ENCODE assay signal across 18 mouse cellular contexts in genomic region chr9:56492916-56493315, GRCm38 (mm10).
DNase-seq lines count a peak whose midpoint lies in the region; ATAC-seq and TF ChIP-seq lines count a peak whose summit lies in the region.
"Had no signal": no experiment of that assay in that cellular context is flagged by ENCODE, and none has a peak within 500 bp of the region (broad histone marks: within the 10 kb centered on the region; RNA-seq: fewer than 3 reads in every experiment).

No protein-coding gene starts in this region.

- no peak overlapping the region for H3K9ac ChIP-seq in kidney, postnatal 0 days (ENCODE audit: low read depth, low read length)
- no peak overlapping the region for H3K9ac ChIP-seq in stomach, embryonic 14.5 days (replicated peaks; ENCODE audit: low read depth, low read length)
- no peak overlapping the region for H3K9ac ChIP-seq in stomach, postnatal 0 days (ENCODE audit: low read length)
- H3K9ac ChIP-seq: limb, embryonic 12.5 days; liver, embryonic 14.5 days had no signal

- no peak for TF ChIP-seq CTCF in kidney, postnatal 0 days (IDR thresholded peaks at IDR 0.05; ENCODE audit: low read depth)
- no peak for TF ChIP-seq CTCF in stomach, postnatal 0 days (IDR thresholded peaks at IDR 0.05; ENCODE audit: low read depth)
- TF ChIP-seq CTCF in cerebellum, adult 2 months (IDR thresholded peaks at IDR 0.05; ENCODE audit: borderline replicate concordance, insufficient read depth, low read depth, low read length): no peak

- no peaks in the 10 kb centered on the region for H3K9me3 ChIP-seq in kidney, postnatal 0 days (replicated peaks; ENCODE audit: low read length)
- H3K9me3 ChIP-seq in stomach, embryonic 14.5 days (ENCODE audit: control insufficient read depth, low read depth, low read length): no peaks in the 10 kb centered on the region
- H3K9me3 ChIP-seq in stomach, postnatal 0 days (ENCODE audit: control insufficient read depth, low read length): no peaks in the 10 kb centered on the region
- H3K9me3 ChIP-seq: embryonic facial prominence, embryonic 10.5 days; limb, embryonic 12.5 days had no signal

- H3K27ac ChIP-seq in kidney, postnatal 0 days: no peak overlapping the region
- peak overlapping the region; percentile 35; the same call in 1 of the 2 replicates for H3K27ac ChIP-seq in stomach, embryonic 14.5 days (ENCODE audit: low read length)
- no peak overlapping the region for H3K27ac ChIP-seq in stomach, postnatal 0 days (replicated peaks)
- H3K27ac ChIP-seq in cerebellum, adult 2 months (ENCODE audit: insufficient read depth, low read length): no peak overlapping the region
- H3K27ac ChIP-seq: embryonic facial prominence, embryonic 10.5 days; limb, embryonic 12.5 days; liver, embryonic 14.5 days had no signal

- peak; percentile 39 to 54 for DNase-seq in adrenal gland, postnatal 36 days
- no peak for DNase-seq in adrenal gland, adult 18-20 months (ENCODE audit: low spot score in 2 of 2)
- DNase-seq in kidney, postnatal 0 days (ENCODE audit: low spot score): peak; percentile 71
- DNase-seq in kidney, adult 8-10 months: no peak
- DNase-seq in stomach, postnatal 0 days (ENCODE audit: low spot score): no peak
- no peak for DNase-seq in cerebellum, adult 2 months
- DNase-seq in thymus, postnatal 25 days: no peak
- DNase-seq: B cell, adult 2 months; cerebellum, postnatal 36 days; gastrocnemius, postnatal 14 days; heart, postnatal 10 days; kidney, adult 18-20 months; spleen, adult 18-20 months had no signal

- 31% methylated on average over 1 of the region's 1 CpGs for WGBS in kidney, postnatal 0 days
- WGBS in stomach, embryonic 14.5 days: 22% methylated on average over 1 of the region's 1 CpGs
- WGBS in stomach, postnatal 0 days: 9% methylated on average over 1 of the region's 1 CpGs
- 29% methylated on average over 1 of the region's 1 CpGs for WGBS in cerebellum, adult 2 months

- no peak for ATAC-seq in kidney, postnatal 0 days (replicated peaks; ENCODE audit: low FRiP score, low read depth)
- 0 out of 2 replicates have a peak, but pooled peaks have one; percentile 23 for ATAC-seq in stomach, embryonic 14.5 days (ENCODE audit: insufficient number of reproducible peaks, insufficient read depth, low FRiP score, low read depth)
- ATAC-seq in stomach, postnatal 0 days (ENCODE audit: low FRiP score, low TSS enrichment): no peak

- no peaks in the 10 kb centered on the region for H3K27me3 ChIP-seq in kidney, postnatal 0 days (ENCODE audit: insufficient read depth, low read length)
- no peaks in the 10 kb centered on the region for H3K27me3 ChIP-seq in stomach, embryonic 14.5 days (ENCODE audit: control insufficient read depth, insufficient read depth, low read length)
- H3K27me3 ChIP-seq in stomach, postnatal 0 days (ENCODE audit: control insufficient read depth, insufficient read depth, low read length): no peaks in the 10 kb centered on the region
- no peaks in the 10 kb centered on the region for H3K27me3 ChIP-seq in cerebellum, adult 2 months (ENCODE audit: control insufficient read depth, insufficient read depth, low read length)
- H3K27me3 ChIP-seq: limb, embryonic 12.5 days had no signal

- peaks cover 9% of the 10 kb centered on the region for H3K4me1 ChIP-seq in kidney, postnatal 0 days (replicated peaks; ENCODE audit: insufficient read depth, low read length)
- peaks cover 12% of the 10 kb centered on the region; the same call in 1 of the 2 replicates for H3K4me1 ChIP-seq in stomach, embryonic 14.5 days (ENCODE audit: control insufficient read depth, insufficient read depth, low read length)
- no peaks in the 10 kb centered on the region for H3K4me1 ChIP-seq in stomach, postnatal 0 days (replicated peaks; ENCODE audit: control insufficient read depth, insufficient read depth)
- H3K4me1 ChIP-seq in cerebellum, adult 2 months (ENCODE audit: control insufficient read depth, insufficient read depth, low read length): peaks cover 16% of the 10 kb centered on the region

- no peak for TF ChIP-seq EP300 in stomach, postnatal 0 days (optimal IDR thresholded peaks at IDR 0.05)

- no peak for TF ChIP-seq POLR2A in cerebellum, adult 2 months (IDR thresholded peaks at IDR 0.05; ENCODE audit: borderline replicate concordance, insufficient read depth, low read length)

- H3K36me3 ChIP-seq in kidney, postnatal 0 days (ENCODE audit: insufficient read depth, low read length): peaks cover 33% of the 10 kb centered on the region
- H3K36me3 ChIP-seq in stomach, embryonic 14.5 days (ENCODE audit: control insufficient read depth, insufficient read depth, low read length): peaks cover 25% of the 10 kb centered on the region
- peaks cover 21% of the 10 kb centered on the region; the same call in 1 of the 2 replicates for H3K36me3 ChIP-seq in stomach, postnatal 0 days (ENCODE audit: control insufficient read depth, insufficient read depth, low read length)

- H3K4me2 ChIP-seq in kidney, postnatal 0 days (ENCODE audit: low read length): no peak overlapping the region
- H3K4me2 ChIP-seq in stomach, embryonic 14.5 days (replicated peaks; ENCODE audit: low read depth, low read length): no peak overlapping the region
- H3K4me2 ChIP-seq in stomach, postnatal 0 days (replicated peaks; ENCODE audit: low read depth): no peak overlapping the region
- H3K4me2 ChIP-seq: limb, embryonic 12.5 days had no signal

- H3K4me3 ChIP-seq in kidney, postnatal 0 days (replicated peaks; ENCODE audit: low read depth, low read length): no peak overlapping the region
- no peak overlapping the region for H3K4me3 ChIP-seq in stomach, embryonic 14.5 days (ENCODE audit: low read depth, low read length)
- H3K4me3 ChIP-seq in stomach, postnatal 0 days (ENCODE audit: low read depth, low read length): no peak overlapping the region
- no peak overlapping the region for H3K4me3 ChIP-seq in cerebellum, adult 2 months (replicated peaks; ENCODE audit: insufficient read depth, low read depth, low read length)
- H3K4me3 ChIP-seq: embryonic facial prominence, embryonic 10.5 days; erythroblast, embryonic 14.5 days; limb, embryonic 12.5 days had no signal

Comparison
In these comparisons a context has a peak if more than half of its experiments do, and no peak if none do; other contexts are left out.
1. DNase-seq: peak in adrenal gland, postnatal 36 days (2 of 2) and kidney, postnatal 0 days (single experiment); none in adrenal gland, adult 18-20 months (0 of 2), kidney, adult 8-10 months (0 of 2), stomach, postnatal 0 days (single experiment), cerebellum, adult 2 months (0 of 2) and thymus, postnatal 25 days (single experiment).